Mouse (Mus musculus): ENCODE measurements around the gene Ift20.
"Not testable (repeated sequence)": the region's sequence is repeated elsewhere in the genome, so short reads cannot be mapped to it uniquely, and the experiment has no call there.

The Ift20 gene

GRCm38 (mm10) chr11:78566775-78567174 lies 30.6 kb downstream of the Ift20 start:
- in situ Hi-C loops (cut with MboI) = no loop called here

DNA sequence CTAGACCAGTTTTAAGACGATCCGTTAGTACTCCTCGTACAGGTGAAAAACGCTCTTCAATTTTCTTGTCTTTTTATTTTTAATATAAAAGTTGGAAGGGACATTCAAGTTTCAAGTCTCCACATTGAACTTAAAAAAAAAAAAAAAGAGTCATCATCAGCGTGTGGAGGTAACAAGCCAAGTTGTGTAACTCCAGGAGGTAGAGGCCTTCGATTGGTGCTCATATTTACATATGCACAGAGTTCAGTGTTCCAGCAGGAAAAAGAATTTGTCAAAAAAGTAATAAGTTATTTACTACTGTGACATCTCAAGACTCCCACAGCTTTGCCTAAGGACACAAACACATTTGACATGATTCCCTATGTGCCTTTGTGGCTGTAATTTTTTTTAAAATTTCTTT lies 31.5 kb downstream of the Ift20 start:
- in situ Hi-C loops (cut with MboI) = no loop called here

- in situ Hi-C loops (cut with MboI) = no loop called here
Observed at GRCm38 (mm10) chr11:78568827-78569226, 32.7 kb downstream of the Ift20 start.

- in situ Hi-C loops (cut with MboI) = no loop called here
Observed at GRCm38 (mm10) chr11:78569806-78570205, 33.6 kb downstream of the Ift20 start.

GRCm38 (mm10) chr11:78571441-78571840 lies 35.3 kb downstream of the Ift20 start:
- in situ Hi-C loops (cut with MboI) = no loop called here

DNA sequence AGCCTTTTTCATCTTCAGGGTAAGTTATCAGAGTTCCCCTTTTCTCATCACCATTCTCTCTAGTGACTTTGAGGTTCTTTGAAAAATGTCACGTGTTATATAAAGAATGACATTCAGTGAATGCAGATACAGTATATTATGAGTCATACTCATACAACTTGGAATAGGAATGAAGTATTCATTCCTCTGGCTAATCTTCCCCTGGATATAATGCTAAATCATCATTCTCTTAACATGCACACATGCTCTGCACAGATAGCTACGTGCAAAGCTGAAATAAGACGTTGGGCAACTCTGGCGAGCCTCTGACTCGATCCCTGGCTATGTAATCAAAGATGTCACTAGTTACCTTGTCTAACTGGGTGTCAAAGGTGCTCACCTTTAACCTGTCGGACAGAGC lies 35.7 kb downstream of the Ift20 start:
- in situ Hi-C loops (cut with MboI) = no loop called here

DNA sequence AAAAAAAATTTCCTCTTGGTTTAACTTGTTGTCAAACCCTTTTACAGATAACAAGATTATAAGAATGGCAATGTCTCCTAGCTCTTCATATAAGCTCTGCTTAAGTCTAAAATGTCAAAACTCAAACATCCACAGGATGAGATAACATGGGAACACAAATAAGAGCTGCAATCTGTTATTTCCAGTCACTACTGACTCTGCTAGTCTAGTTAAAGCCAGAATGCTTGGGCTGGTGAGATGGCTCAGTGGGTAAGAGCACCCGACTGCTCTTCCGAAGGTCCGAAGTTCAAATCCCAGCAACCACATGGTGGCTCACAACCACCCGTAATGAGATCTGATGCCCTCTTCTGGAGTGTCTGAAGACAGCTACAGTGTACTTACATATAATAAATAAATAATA lies 37.9 kb downstream of the Ift20 start:
- in situ Hi-C loops (cut with MboI) = not testable (repeated sequence)

GRCm38 (mm10) chr11:78574536-78574935 lies 38.4 kb downstream of the Ift20 start:
- in situ Hi-C loops (cut with MboI) = no loop called here

- in situ Hi-C loops (cut with MboI) = no loop called here
Observed at GRCm38 (mm10) chr11:78574975-78575374, 38.8 kb downstream of the Ift20 start.

- in situ Hi-C loops (cut with MboI) = no loop called here
Observed at GRCm38 (mm10) chr11:78582848-78583247, 46.7 kb downstream of the Ift20 start.

DNA sequence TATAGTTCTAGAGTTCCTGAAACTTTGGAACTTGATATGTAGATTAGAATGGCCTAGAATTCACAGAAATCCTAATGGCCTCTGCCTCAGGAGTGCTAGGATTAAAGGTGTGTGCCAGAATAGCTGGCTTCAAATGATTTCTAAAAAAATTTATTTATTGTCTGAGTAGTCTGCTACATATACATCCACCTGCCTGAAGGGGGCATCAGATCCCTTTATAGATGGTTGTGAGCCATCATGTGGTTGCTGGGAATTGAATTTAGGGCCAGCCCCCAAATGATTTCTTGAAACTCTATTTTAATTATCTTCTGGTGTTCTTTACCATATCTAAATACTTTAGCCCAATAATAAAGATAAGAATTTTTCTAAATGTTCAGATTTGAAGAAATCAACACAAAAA lies 49.9 kb downstream of the Ift20 start:
- in situ Hi-C loops (cut with MboI) = no loop called here

DNA sequence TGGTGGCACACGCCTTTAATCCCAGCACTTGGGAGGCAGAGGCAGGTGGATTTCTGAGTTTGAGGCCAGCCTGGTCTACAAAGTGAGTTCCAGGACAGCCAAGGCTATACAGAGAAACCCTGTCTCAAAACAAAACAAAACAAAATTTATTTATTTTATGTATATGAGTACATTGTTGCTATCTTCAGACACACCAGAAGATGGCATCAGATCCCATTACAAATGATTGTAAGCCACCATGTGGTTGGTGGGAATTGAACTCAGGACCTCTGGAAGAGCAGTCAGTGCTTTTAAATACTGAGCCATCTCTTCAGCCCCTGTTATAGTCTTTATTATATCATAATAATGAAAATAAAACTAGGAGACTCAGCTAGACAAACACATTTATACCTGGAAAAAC lies 51.5 kb downstream of the Ift20 start:
- in situ Hi-C loops (cut with MboI) = not testable (repeated sequence)
